Mouse (Mus musculus) ovary, adult 18-20 months (tissue): Measurements from ENCODE around the gene Mrps25.

Source experiments
- DNase-seq: peaks from one replicate; pipeline ENCODE4 v3.0.0; 2022; ENCODE audit warnings: low spot score, mixed read lengths

Mrps25 gene

GRCm38 (mm10) chr6:92126861-92127468 is 56.9 kb downstream of the Mrps25 start:
- DNase-seq, result no peak

- no peak for DNase-seq
Measured at GRCm38 (mm10) chr6:92124547-92124946, 59.3 kb downstream of the Mrps25 start.
